Mouse (Mus musculus) megakaryocyte, embryonic 14.5 days (primary cell): ENCODE measurements around the gene Cbx8.

Source experiments
- FLI1 ChIP-seq: IDR thresholded peaks from 2 replicates; pipeline ENCODE4 v1.6.1; 2012; ENCODE audit warnings: low read length, inconsistent platforms, mixed read lengths
- GATA1 ChIP-seq: IDR thresholded peaks from 3 replicates; pipeline ENCODE4 v1.6.1; 2012; ENCODE audit warnings: mixed read lengths, low read length, inconsistent platforms, borderline replicate concordance

- TF ChIP-seq GATA1 (no peak), FLI1 (no peak)
Observed at GRCm38 (mm10) chr11:118995448-118995847, 45.3 kb downstream of the Cbx8 start.
